Mouse (Mus musculus) stomach, postnatal 0 days (tissue): Measurements from ENCODE around the gene H2-Q2. TPM values are rescaled to one million over a fixed set of nuclear protein-coding genes. Genes with fewer than 3 reads are reported as not detected.

Experiments used
- polyA plus RNA-seq: library from polyadenylated mRNA; unstranded; fragments of >200 nt; fragmentation: Nextera tagmentation; extraction: Ambion mirVana; gene quantifications from 2 replicates; pipeline ENCODE4 v1.2.1, GENCODE M21; 2015

The H2-Q2 gene
- polyA plus RNA-seq, 1 experiment from 2014 or later = 1.6 TPM

Other genes with a start within 250 kb of the H2-Q2 start
- not detected in 2 replicates for gene Ly6g5c, start 234.0 kb upstream of the H2-Q2 start, polyA plus RNA-seq
- 0.18 and 0.27 TPM in 2 replicates for gene Ly6g5b, start 226.8 kb upstream of the H2-Q2 start, polyA plus RNA-seq
- gene Gpank1, start 220.8 kb upstream of the H2-Q2 start, polyA plus RNA-seq = 11.2 and 11.3 TPM in 2 replicates
- 323 and 329 TPM in 2 replicates for gene Csnk2b, start 220.2 kb upstream of the H2-Q2 start, polyA plus RNA-seq
- gene D17H6S53E, start 215.9 kb upstream of the H2-Q2 start, polyA plus RNA-seq = 14.4 and 15.5 TPM in 2 replicates
- 1.3 and 3.2 TPM in 2 replicates for gene Apom, start 210.2 kb upstream of the H2-Q2 start, polyA plus RNA-seq
- gene Bag6, start 207.1 kb upstream of the H2-Q2 start, polyA plus RNA-seq = 28.1 and 30.6 TPM in 2 replicates
- gene Prrc2a, start 177.3 kb upstream of the H2-Q2 start, polyA plus RNA-seq = 45.4 and 49.3 TPM in 2 replicates
- 24.3 and 25.2 TPM in 2 replicates for gene Aif1, start 166.2 kb upstream of the H2-Q2 start, polyA plus RNA-seq
- gene Lst1, start 153.8 kb upstream of the H2-Q2 start, polyA plus RNA-seq = 17.5 and 19.3 TPM in 2 replicates
- gene Ltb, start 147.8 kb upstream of the H2-Q2 start, polyA plus RNA-seq = 0.63 and 0.78 TPM in 2 replicates
- 0.32 and 0.40 TPM in 2 replicates for gene Tnf, start 140.2 kb upstream of the H2-Q2 start, polyA plus RNA-seq
- gene Lta, start 136.9 kb upstream of the H2-Q2 start, polyA plus RNA-seq = 0.11 and 0.16 TPM in 2 replicates
- gene Gm16181, start 121.4 kb upstream of the H2-Q2 start, polyA plus RNA-seq = 0.27 and 0.33 TPM in 2 replicates
- gene Atp6v1g2, start 108.6 kb upstream of the H2-Q2 start, polyA plus RNA-seq = 3.0 and 3.6 TPM in 2 replicates
- gene Nfkbil1, start 106.5 kb upstream of the H2-Q2 start, polyA plus RNA-seq = 7.4 and 7.5 TPM in 2 replicates
- 143 and 145 TPM in 2 replicates for gene Ddx39b, start 100.5 kb upstream of the H2-Q2 start, polyA plus RNA-seq
- gene H2-D1, start 79.5 kb upstream of the H2-Q2 start, polyA plus RNA-seq = 303 and 307 TPM in 2 replicates
- not detected in 2 replicates for gene H2-Q1, start 21.8 kb upstream of the H2-Q2 start, polyA plus RNA-seq
- gene H2-Q4, start 37.4 kb downstream of the H2-Q2 start, polyA plus RNA-seq = 2.7 and 3.3 TPM in 2 replicates
- gene H2-Q6, start 82.6 kb downstream of the H2-Q2 start, polyA plus RNA-seq = 0.22 and 0.35 TPM in 2 replicates
- gene H2-Q7, start 96.9 kb downstream of the H2-Q2 start, polyA plus RNA-seq = 0.96 and 1.2 TPM in 2 replicates
- 0.99 and 1.4 TPM in 2 replicates for gene H2-Q10, start 127.8 kb downstream of the H2-Q2 start, polyA plus RNA-seq
- not detected in 2 replicates for gene Pou5f1, start 163.8 kb downstream of the H2-Q2 start, polyA plus RNA-seq
- 32.7 and 34.5 TPM in 2 replicates for gene Tcf19, start 174.6 kb downstream of the H2-Q2 start, polyA plus RNA-seq
- 7.1 and 7.4 TPM in 2 replicates for gene Cchcr1, start 174.9 kb downstream of the H2-Q2 start, polyA plus RNA-seq
- 66.1 and 66.8 TPM in 2 replicates for gene Psors1c2, start 191.0 kb downstream of the H2-Q2 start, polyA plus RNA-seq
- 106 and 139 TPM in 2 replicates for gene Cdsn, start 209.9 kb downstream of the H2-Q2 start, polyA plus RNA-seq
- 234 and 311 TPM in 2 replicates for gene 2300002M23Rik, start 225.2 kb downstream of the H2-Q2 start, polyA plus RNA-seq